Mouse (Mus musculus) hindbrain, embryonic 16.5 days (tissue): ENCODE results near the gene Peli1. TPM values are rescaled to one million over a fixed set of nuclear protein-coding genes. Genes with fewer than 3 reads are reported as not detected.

ENCODE experiments used
- ATAC-seq: fragments of 200-750 bp; cut with Nextera tagmentation; 2 replicates; pipeline ENCODE4 v1.8.0; 2017; ENCODE audit warnings: moderate TSS enrichment, moderate library complexity
- H3K27ac ChIP-seq: fragments of 300-500 bp; sonication (generic); 2 replicates; pipeline ENCODE4 v1.5.1; 2014; ENCODE audit warnings: low read depth, mild to moderate bottlenecking, control low read depth, low read length, moderate library complexity
- H3K27me3 ChIP-seq: fragments of 300-500 bp; sonication (generic); replicated peaks from 2 replicates; pipeline ENCODE4 v1.6.1; 2014; ENCODE audit warnings: low read length; ENCODE audit not compliant: control insufficient read depth, insufficient read depth
- H3K36me3 ChIP-seq: fragments of 300-500 bp; sonication (generic); 2 replicates; pipeline ENCODE4 v1.6.1; 2014; ENCODE audit warnings: mild to moderate bottlenecking, low read length, moderate library complexity, mixed read lengths; ENCODE audit not compliant: control insufficient read depth, insufficient read depth
- H3K4me1 ChIP-seq: fragments of 300-500 bp; sonication (generic); 2 replicates; pipeline ENCODE4 v1.6.1; 2014; ENCODE audit warnings: low read depth, low read length; ENCODE audit not compliant: control insufficient read depth, insufficient read depth
- H3K4me2 ChIP-seq: fragments of 300-500 bp; sonication (generic); 2 replicates; pipeline ENCODE4 v1.6.1; 2014; ENCODE audit warnings: mild to moderate bottlenecking, low read length, control low read depth, moderate library complexity
- H3K4me3 ChIP-seq: fragments of 300-500 bp; sonication (generic); 2 replicates; pipeline ENCODE4 v1.5.1; 2014; ENCODE audit warnings: mild to moderate bottlenecking, low read length, control low read depth, moderate library complexity
- H3K9ac ChIP-seq: fragments of 300-500 bp; sonication (generic); 2 replicates; pipeline ENCODE4 v1.6.1; 2014; ENCODE audit warnings: low read depth, mild to moderate bottlenecking, control low read depth, low read length, moderate library complexity
- H3K9me3 ChIP-seq: fragments of 300-500 bp; sonication (generic); 2 replicates; pipeline ENCODE4 v1.6.1; 2014; ENCODE audit warnings: mild to moderate bottlenecking, low read length, moderate library complexity; ENCODE audit not compliant: control insufficient read depth
- WGBS: fragments of 180-500 bp; shearing (Covaris S2); extraction: QIAGEN DNeasy Blood & Tissue Kit; methylation state at CpG from one replicate; pipeline ENCODE4 v1.1.7; 2014; 5-methylcytosine and 5-hydroxymethylcytosine counted together
- polyA plus RNA-seq: library from polyadenylated mRNA; unstranded; fragments of >200 nt; fragmentation: Nextera tagmentation; extraction: Ambion mirVana; gene quantifications from 2 replicates; pipeline ENCODE4 v1.2.1, GENCODE M21; 2015

Peli1 gene
- polyA plus RNA-seq, 1 experiment from 2014 or later, result 51.8 TPM

DNA sequence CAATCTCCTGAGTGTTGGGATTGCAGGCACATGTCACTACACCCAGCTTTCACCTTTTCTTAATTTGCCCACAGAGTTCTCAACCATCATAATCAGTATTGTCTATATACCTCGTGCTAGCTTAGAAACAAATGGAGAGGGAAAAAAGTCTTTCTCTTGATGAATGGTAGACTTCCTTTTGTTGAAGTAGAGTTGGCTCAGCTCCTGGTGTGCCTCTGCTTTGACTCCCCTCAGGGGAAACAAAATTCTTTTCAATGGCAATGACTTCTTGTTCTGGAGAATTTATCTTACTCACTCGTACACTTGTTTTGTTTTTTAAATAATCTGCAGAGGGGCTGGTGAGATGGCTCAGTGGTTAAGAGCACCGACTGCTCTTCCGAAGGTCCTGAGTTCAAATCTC is 62.0 kb downstream of the Peli1 start:
- Histone ChIP-seq H3K9me3 (no peaks in the 10 kb centered on the region), H3K27ac (no peak overlapping the region), H3K9ac (no peak overlapping the region), H3K4me2 (no peak overlapping the region), H3K4me1 (no peaks in the 10 kb centered on the region), H3K36me3 (peaks cover 5% of the 10 kb centered on the region; the same call in 1 of the 2 replicates), H3K4me3 (no peak overlapping the region), H3K27me3 (no peaks in the 10 kb centered on the region)
- 73% methylated on average over 4 of the region's 4 CpGs for WGBS
- no peak for ATAC-seq

DNA sequence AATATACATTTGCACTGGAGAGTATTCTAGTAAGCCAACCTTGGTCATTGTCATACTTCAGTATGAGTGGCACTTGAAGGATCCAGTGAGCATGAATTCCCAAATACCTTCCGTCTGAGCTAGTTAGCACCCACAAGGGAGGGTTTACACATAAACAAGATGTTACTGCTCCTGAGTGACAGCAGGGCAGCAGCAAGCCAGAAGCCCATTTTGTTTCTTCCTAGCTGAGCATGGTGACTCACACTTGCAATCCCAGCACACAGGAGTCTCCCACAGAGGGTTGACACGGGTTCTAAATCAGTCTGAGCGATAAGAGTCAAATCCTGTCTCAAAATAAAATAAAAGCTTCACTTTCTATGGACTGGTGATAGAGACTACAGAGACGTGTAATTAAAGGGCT is 66.5 kb downstream of the Peli1 start:
- H3K9ac ChIP-seq, result no peak overlapping the region
- H3K4me2 ChIP-seq, result no peak overlapping the region
- H3K9me3 ChIP-seq, result no peaks in the 10 kb centered on the region
- H3K27ac ChIP-seq, result no peak overlapping the region
- no peaks in the 10 kb centered on the region for H3K4me1 ChIP-seq
- no peaks in the 10 kb centered on the region for H3K27me3 ChIP-seq
- 86% methylated on average over 4 of the region's 4 CpGs for WGBS
- H3K4me3 ChIP-seq, result no peak overlapping the region
- no peak for ATAC-seq
- 0 out of 2 replicates have a peak, but pooled peaks cover 2% of the 10 kb centered on the region for H3K36me3 ChIP-seq

DNA sequence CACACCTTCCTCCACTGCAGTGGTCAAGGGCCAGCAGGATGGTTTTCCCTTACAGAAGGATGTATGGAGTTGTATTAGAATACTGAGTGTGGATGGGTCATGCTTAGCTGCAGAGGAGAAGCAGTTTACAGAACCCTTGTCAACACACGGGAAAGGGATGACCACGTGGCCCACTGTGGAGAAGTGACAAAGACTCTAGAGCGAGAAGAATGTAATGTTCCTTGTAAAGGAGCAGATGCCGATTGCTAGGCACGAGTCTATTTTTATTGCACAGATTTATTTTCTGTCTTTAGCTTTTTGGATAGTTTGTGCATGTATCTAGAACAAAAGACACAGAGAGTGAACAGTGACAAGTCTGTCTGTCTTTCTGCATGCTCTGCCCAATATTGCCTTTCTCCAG is 71.0 kb downstream of the Peli1 start:
- no peak overlapping the region for H3K4me2 ChIP-seq
- no peaks in the 10 kb centered on the region for H3K4me1 ChIP-seq
- 87% methylated on average over 5 of the region's 5 CpGs for WGBS
- H3K9me3 ChIP-seq, result no peaks in the 10 kb centered on the region
- no peak for ATAC-seq
- H3K27me3 ChIP-seq, result no peaks in the 10 kb centered on the region
- H3K9ac ChIP-seq, result no peak overlapping the region
- H3K36me3 ChIP-seq, result no peaks in the 10 kb centered on the region
- H3K4me3 ChIP-seq, result no peak overlapping the region
- no peak overlapping the region for H3K27ac ChIP-seq

DNA sequence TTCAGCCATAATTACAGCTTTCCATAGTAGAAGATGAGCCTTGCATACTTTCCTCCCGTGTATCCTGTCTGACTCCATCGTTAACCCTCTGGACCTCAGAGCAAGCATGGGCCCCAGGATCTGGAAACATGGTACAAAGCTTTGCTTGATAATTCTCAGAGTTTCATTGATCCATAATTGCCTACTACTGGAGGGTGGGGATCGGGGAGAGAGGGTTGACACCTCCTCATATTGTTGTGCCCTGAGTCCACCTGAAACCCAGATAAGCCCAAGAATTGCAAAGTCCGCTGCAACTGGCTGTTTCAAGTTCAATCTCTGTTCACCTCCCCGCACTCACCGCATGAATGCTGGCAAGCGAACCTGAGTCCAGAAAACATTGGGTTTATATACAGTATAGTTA is 72.1 kb downstream of the Peli1 start:
- Histone ChIP-seq H3K4me3 (no peak overlapping the region), H3K27ac (no peak overlapping the region), H3K4me1 (no peaks in the 10 kb centered on the region), H3K9me3 (no peaks in the 10 kb centered on the region), H3K27me3 (no peaks in the 10 kb centered on the region), H3K4me2 (no peak overlapping the region), H3K36me3 (no peaks in the 10 kb centered on the region), H3K9ac (no peak overlapping the region)
- 70% methylated on average over 7 of the region's 7 CpGs for WGBS
- no peak for ATAC-seq

DNA sequence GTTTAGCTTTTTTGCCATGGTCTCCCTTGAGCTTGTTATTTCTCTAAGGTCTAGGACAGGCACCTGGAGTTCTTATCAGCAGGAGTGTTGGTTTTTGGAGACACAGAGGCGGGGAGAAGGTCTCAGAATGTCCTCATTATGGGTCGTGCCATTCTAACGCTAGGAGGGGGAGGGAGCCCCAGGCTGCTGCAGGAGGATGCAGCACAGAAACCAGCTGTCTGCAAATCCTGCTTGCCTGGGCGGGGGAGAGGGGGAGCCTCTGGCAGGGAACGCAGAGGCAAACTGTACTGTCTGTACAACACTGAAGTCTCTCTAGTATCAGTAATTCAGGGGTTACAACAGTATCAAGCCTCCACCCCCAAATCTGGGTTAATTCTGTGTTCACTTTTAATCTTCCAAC is 72.6 kb downstream of the Peli1 start:
- Histone ChIP-seq H3K9ac (no peak overlapping the region), H3K36me3 (no peaks in the 10 kb centered on the region), H3K27me3 (no peaks in the 10 kb centered on the region), H3K27ac (no peak overlapping the region), H3K4me2 (no peak overlapping the region), H3K4me1 (no peaks in the 10 kb centered on the region), H3K4me3 (no peak overlapping the region), H3K9me3 (no peaks in the 10 kb centered on the region)
- peak; percentile 52; the same call in 1 of the 2 replicates for ATAC-seq
- WGBS, result 5% methylated on average over 5 of the region's 5 CpGs

DNA sequence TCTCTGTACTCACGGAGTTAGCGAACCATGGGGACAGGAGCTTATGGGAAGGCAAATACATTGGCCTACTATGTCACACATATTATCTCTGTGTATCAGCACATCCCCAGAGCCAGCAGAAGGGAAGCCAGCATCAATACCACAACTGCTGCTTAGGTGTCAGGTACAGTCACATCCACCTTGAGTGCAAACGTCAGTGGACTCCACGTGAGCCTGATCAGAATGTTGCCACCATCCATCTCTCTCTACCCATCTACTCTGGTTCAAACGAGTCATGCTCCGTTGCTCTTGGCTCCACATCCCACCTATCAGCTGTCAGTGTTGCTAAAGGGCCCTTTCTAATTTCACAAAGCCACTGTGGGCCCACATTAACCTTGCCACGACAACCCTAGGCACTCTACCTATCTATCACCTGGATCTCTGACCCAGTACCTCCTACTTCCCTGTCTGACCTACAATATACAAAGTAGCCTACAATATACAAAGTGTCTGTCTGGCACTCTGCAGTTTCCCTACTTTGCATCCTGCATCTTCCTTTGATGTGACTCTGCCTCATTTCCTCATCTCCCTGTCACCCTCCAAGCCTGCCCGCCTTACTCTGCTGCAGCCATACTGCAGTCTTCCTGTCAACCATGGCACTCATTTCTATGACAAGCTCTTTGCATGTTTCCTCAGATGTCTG is 73.4 kb downstream of the Peli1 start:
- no peaks in the 10 kb centered on the region for H3K4me1 ChIP-seq
- 0 out of 2 replicates have a peak, but pooled peaks have one; percentile 24 for ATAC-seq

DNA sequence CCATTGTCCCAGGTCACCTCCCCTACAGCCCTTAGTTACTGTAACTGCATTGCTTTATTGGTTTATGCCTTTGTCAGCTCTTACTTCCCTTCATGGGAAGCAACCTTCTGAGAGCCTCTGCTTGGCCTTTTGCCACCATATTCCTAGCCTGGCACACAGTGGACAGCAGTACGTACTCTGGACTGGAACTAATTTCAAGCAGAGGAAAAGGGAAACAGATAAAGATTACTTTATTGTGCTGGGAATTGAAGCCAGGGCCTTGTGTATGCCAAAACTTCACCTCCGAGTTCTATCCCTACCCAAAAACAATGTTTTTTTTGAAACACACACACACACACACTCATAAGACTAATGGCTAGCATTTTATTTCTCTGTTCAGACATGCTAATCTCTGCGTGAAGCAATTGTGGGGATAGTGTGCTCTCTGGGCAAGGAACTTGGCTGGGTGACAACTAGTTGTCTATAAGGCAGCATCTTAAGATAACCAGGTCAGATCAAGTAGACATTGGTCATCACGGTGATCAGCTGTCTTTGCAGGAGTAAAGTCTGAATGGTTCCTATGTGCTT is 74.0 kb downstream of the Peli1 start:
- no peak for ATAC-seq
- H3K4me3 ChIP-seq, result no peak overlapping the region
- no peaks in the 10 kb centered on the region for H3K9me3 ChIP-seq
- H3K4me2 ChIP-seq, result no peak overlapping the region
- no peaks in the 10 kb centered on the region for H3K36me3 ChIP-seq
- no peak overlapping the region for H3K9ac ChIP-seq
- 64% methylated on average over 4 of the region's 4 CpGs for WGBS
- H3K27ac ChIP-seq, result no peak overlapping the region
- no peaks in the 10 kb centered on the region for H3K27me3 ChIP-seq
- H3K4me1 ChIP-seq, result no peaks in the 10 kb centered on the region

More for the DNA sequence above, 73.4 kb downstream of the Peli1 start:
- no peaks in the 10 kb centered on the region for H3K9me3 ChIP-seq
- H3K4me2 ChIP-seq, result no peak overlapping the region
- no peaks in the 10 kb centered on the region for H3K27me3 ChIP-seq
- no peak overlapping the region for H3K4me3 ChIP-seq
- H3K9ac ChIP-seq, result no peak overlapping the region
- no peak overlapping the region for H3K27ac ChIP-seq
- WGBS, result 57% methylated on average over 8 of the region's 8 CpGs
- no peaks in the 10 kb centered on the region for H3K36me3 ChIP-seq

DNA sequence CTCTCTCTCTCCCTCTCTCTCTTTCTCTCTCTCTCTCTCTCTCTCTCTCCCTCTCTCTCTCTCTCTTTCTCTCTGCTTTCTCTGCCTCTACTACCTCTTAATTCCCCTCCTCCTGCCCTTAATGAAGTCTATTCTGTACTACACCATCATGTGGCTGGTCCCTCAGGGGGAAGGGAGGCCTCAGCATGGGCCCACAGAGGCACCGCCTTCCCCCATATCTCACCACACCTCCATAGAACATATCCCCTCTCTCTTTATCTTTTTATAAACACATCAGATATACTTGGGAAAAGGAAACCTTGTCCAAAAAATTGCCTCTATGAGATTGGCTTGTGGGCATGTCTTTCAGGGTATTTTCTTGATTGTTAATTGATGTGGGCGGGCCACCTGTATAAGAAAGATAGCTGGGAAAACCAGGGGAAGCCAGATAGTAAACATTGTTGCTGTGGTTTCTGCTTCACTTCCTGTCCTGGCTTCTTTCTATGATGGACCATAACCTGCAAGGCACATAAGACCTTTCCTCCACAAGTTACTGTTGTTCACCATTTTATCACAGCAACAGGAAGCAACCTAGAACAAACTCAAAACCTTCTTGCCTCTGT is 75.5 kb downstream of the Peli1 start:
- Histone ChIP-seq H3K4me1 (no peaks in the 10 kb centered on the region), H3K27me3 (no peaks in the 10 kb centered on the region), H3K4me3 (no peak overlapping the region), H3K27ac (no peak overlapping the region), H3K9ac (no peak overlapping the region), H3K4me2 (no peak overlapping the region), H3K36me3 (no peaks in the 10 kb centered on the region), H3K9me3 (no peaks in the 10 kb centered on the region)
- ATAC-seq, result no peak
- 90% methylated on average over 2 of the region's 2 CpGs for WGBS

DNA sequence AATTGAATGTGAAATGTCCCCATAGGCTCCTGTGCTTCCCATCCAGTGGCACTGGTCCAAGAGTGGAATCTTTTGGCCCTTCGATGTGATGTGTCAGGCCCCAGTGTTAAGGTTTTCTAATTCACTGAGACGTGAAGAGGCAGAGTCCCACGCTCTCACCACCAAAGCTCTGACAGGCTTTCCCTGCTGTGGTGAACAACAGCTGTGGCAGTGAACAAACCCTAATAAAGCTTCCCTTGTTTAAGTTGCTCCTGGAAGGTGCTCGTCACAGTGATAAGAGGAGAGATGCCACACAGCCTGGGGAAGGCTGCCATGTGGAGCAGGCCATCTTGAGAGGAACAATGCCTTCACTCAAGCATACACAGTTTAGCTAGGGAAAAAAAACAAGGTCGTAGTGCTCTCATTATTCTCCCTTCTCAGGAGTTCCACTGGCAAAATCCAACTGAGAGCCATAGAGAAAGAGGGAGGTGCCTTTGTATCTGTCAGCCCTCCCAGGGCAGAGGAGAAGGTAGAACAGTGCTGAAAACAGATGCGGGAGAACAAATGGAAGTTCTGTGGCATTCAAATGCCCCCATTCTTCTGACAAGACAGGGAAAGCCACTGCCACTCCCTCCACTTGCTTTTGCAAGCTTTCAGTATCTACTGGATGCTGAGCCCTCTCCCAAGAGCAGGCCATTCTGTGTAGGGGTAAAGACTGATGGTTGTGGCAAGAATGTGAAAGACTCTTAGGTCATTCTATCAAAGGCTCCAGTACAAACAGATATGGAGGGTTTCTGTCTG is 77.9 kb downstream of the Peli1 start:
- no peak overlapping the region for H3K4me2 ChIP-seq
- H3K36me3 ChIP-seq, result no peaks in the 10 kb centered on the region
- H3K4me1 ChIP-seq, result no peaks in the 10 kb centered on the region
- 0 out of 2 replicates have a peak, but pooled peaks have one; percentile 34 for ATAC-seq
- H3K9ac ChIP-seq, result no peak overlapping the region
- no peaks in the 10 kb centered on the region for H3K27me3 ChIP-seq
- WGBS, result 19% methylated on average over 6 of the region's 6 CpGs
- no peak overlapping the region for H3K4me3 ChIP-seq
- no peaks in the 10 kb centered on the region for H3K9me3 ChIP-seq
- H3K27ac ChIP-seq, result no peak overlapping the region
